Mouse (Mus musculus) liver, embryonic 14.5 days (tissue): ENCODE results near the gene Tmem104. TPM values are rescaled to one million over a fixed set of nuclear protein-coding genes. Genes with fewer than 3 reads are reported as not detected.
A peak's percentile ranks its signal among the peaks of the same experiment; 100 is the strongest.

Experiments used
- ATAC-seq: fragments of 200-750 bp; cut with Nextera tagmentation; 2 replicates; pipeline ENCODE4 v1.8.0; 2017; ENCODE audit warnings: moderate number of reproducible peaks, mild to moderate bottlenecking, moderate library complexity; ENCODE audit not compliant: insufficient read depth
- DNase-seq, 3 experiments: peaks; one replicate each; pipeline ENCODE4 v3.0.0-alpha.2; 2012 to 2013; ENCODE audit warnings: low read depth in 3 of 3, low spot score in 3 of 3
- H3K27ac ChIP-seq: fragments of 300-500 bp; sonication (generic); 2 replicates; pipeline ENCODE4 v1.5.1; 2014; ENCODE audit warnings: moderate library complexity, mild to moderate bottlenecking, control low read depth, inconsistent platforms
- H3K27me3 ChIP-seq: fragments of 300-500 bp; sonication (generic); 2 replicates; pipeline ENCODE4 v1.6.1; 2014; ENCODE audit warnings: mild to moderate bottlenecking, low read length, moderate library complexity; ENCODE audit not compliant: control insufficient read depth, insufficient read depth
- H3K36me3 ChIP-seq: fragments of 300-500 bp; sonication (generic); replicated peaks from 2 replicates; pipeline ENCODE4 v1.6.1; 2014; ENCODE audit warnings: low read depth; ENCODE audit not compliant: control insufficient read depth, insufficient read depth
- H3K4me1 ChIP-seq, 2 experiments: fragments of 200-500 bp in 1 of 2; fragments of 300-500 bp in 1 of 2; sonication (generic) in 1 of 2; replicated peaks; 2 replicates each; pipeline ENCODE4 v1.6.1; 2012 to 2014; ENCODE audit warnings: antibody characterized with exemption in 1 of 2, inconsistent platforms in 1 of 2, low read length in 1 of 2; ENCODE audit not compliant: control insufficient read depth in 2 of 2, insufficient read depth in 2 of 2
- H3K4me2 ChIP-seq: fragments of 300-500 bp; sonication (generic); 2 replicates; pipeline ENCODE4 v1.6.1; 2014; ENCODE audit warnings: low read depth, mild to moderate bottlenecking, control low read depth, moderate library complexity
- H3K4me3 ChIP-seq, 2 experiments: fragments of 200-500 bp in 1 of 2; fragments of 300-500 bp in 1 of 2; sonication (generic) in 1 of 2; 2 replicates each; pipeline ENCODE4 v1.5.1; 2012 to 2014; ENCODE audit warnings: low read depth in 2 of 2, low read length in 2 of 2, mild to moderate bottlenecking in 2 of 2, control low read depth in 1 of 2, inconsistent platforms in 1 of 2, moderate library complexity in 1 of 2; ENCODE audit not compliant: insufficient read depth in 1 of 2
- H3K9ac ChIP-seq: fragments of 300-500 bp; sonication (generic); replicated peaks from 2 replicates; pipeline ENCODE4 v1.6.1; 2014; ENCODE audit warnings: mild to moderate bottlenecking, control low read depth, moderate library complexity
- H3K9me3 ChIP-seq: fragments of 300-500 bp; sonication (generic); 2 replicates; pipeline ENCODE4 v1.6.1; 2016; ENCODE audit warnings: low read length, mixed read lengths; ENCODE audit not compliant: control insufficient read depth
- CTCF ChIP-seq: IDR thresholded peaks from 2 replicates; pipeline ENCODE4 v1.5.1; 2016; ENCODE audit warnings: antibody characterized with exemption, low read depth, control low read depth
- EP300 ChIP-seq: IDR thresholded peaks from 2 replicates; pipeline ENCODE4 v1.6.1; 2016; ENCODE audit warnings: antibody characterized with exemption, low read depth
- whole genome bisulfite sequencing: fragments of 180-500 bp; shearing (Covaris S2); extraction: QIAGEN DNeasy Blood & Tissue Kit; methylation state at CpG from one replicate; pipeline ENCODE4 v1.1.7; 2014; ENCODE audit not compliant: insufficient replicate concordance; 5-methylcytosine and 5-hydroxymethylcytosine counted together
- polyA plus RNA-seq, 2 experiments: library from polyadenylated mRNA; depleted of rRNA in 1 of 2; stranded (reverse) in 1 of 2; unstranded in 1 of 2; fragments of >200 nt; fragmentation: Nextera tagmentation in 1 of 2; extraction: Ambion mirVana in 1 of 2; gene quantifications; 2 replicates each; pipeline versions ENCODE4 v1.2.1 to v1.2.3; 2012 to 2014

Gene Tmem104
- polyA plus RNA-seq, 2 experiments = 1.7 to 4.0 TPM

DNA sequence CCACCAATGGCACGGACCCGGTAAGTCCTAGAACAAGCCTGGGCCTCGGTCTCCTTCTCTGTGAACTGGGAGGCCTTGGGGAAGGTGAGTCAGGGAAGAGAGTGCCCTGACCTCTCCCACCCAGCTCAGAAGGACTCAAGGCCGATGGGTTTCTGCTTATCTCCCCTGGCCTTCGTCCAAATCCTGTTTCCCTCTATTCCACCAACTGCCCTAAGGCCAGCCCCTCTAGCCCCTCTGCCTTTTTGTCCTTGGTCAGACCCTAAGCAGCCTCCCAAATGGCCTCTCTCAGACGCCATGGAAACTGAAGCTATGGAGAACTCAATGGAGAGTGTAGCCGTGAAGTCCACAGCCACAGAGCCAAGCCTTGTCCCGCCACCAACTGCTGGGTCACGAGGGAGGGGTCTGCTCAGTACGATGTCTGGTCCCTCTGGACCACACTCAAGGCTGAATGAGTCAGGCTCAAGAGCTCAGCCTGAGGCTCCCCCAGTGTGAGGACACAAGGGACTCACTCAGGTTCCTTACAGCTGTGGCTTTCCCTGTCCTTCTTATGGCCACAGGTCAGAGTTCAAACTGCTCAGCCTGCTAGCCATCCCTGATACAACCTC, 85.7 kb downstream of the Tmem104 start:
- H3K9me3 ChIP-seq = no peaks in the 10 kb centered on the region
- H3K27ac ChIP-seq = no peak overlapping the region
- TF ChIP-seq EP300 (no peak), CTCF (no peak)
- no peak overlapping the region for H3K9ac ChIP-seq
- DNase-seq (no peak), ATAC-seq (no peak)
- H3K4me1 ChIP-seq = peaks cover 4 to 19% of the 10 kb centered on the region in 2 experiments
- H3K4me2 ChIP-seq = no peak overlapping the region
- H3K36me3 ChIP-seq = no peaks in the 10 kb centered on the region
- no peaks in the 10 kb centered on the region for H3K27me3 ChIP-seq
- WGBS = 52% methylated on average over 10 of the region's 10 CpGs
- H3K4me3 ChIP-seq = no peak overlapping the region

DNA sequence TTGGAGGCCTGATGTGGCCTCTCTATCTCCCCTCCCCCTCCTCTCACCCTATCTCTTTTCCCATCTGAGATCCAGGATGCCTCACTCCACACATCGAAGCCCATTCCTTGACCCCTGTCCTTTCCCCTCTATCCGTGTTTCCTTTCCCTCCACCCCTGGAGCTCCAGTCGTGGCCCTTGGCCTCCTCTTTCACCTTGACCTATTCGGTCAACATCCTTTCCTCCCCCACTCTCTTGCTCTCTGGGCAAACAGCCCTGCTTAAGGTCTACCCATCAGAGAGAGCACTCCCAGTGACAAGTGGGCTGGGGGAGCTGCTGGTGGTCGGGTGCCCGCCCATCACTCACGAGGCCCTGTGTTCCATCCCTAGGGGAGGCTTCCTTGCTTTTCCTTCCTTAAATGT, 86.4 kb downstream of the Tmem104 start:
- TF ChIP-seq EP300 (no peak), CTCF (no peak)
- H3K27ac ChIP-seq = no peak overlapping the region
- H3K4me3 ChIP-seq = no peak overlapping the region
- no peak overlapping the region for H3K9ac ChIP-seq
- no peaks in the 10 kb centered on the region for H3K36me3 ChIP-seq
- H3K4me1 ChIP-seq = peaks cover 6 to 22% of the 10 kb centered on the region in 2 experiments
- WGBS = 45% methylated on average over 7 of the region's 7 CpGs
- no peaks in the 10 kb centered on the region for H3K27me3 ChIP-seq
- no peak for ATAC-seq
- no peak for DNase-seq
- no peaks in the 10 kb centered on the region for H3K9me3 ChIP-seq
- no peak overlapping the region for H3K4me2 ChIP-seq

DNA sequence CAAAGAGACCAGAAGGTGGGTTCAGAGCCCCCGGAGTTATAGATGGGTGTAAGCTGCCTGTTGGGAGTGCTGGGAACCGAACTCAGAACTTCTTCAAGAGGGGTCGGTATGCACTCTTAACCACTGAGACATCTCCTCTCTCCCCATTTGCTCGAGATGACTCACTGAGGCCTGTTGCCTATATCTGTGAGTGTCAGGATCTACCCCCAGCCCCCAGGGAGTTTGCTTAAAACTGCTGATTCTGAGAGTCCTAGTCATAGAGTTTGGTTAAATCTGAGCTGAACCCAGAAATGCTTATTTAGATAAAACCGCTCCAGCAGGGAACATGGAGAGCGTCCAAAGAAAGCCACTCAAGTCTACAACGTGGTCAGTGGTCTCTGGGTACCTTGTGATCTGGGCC, 86.9 kb downstream of the Tmem104 start:
- H3K27ac ChIP-seq = no peak overlapping the region
- ATAC-seq (no peak), DNase-seq (no peak)
- no peaks in the 10 kb centered on the region for H3K27me3 ChIP-seq
- H3K9me3 ChIP-seq = no peaks in the 10 kb centered on the region
- 66% methylated on average over 7 of the region's 7 CpGs for whole genome bisulfite sequencing
- peaks cover 6 to 23% of the 10 kb centered on the region in 2 experiments for H3K4me1 ChIP-seq
- TF ChIP-seq EP300 = no peak
- no peak for TF ChIP-seq CTCF
- H3K4me3 ChIP-seq = no peak overlapping the region
- H3K4me2 ChIP-seq = no peak overlapping the region
- no peaks in the 10 kb centered on the region for H3K36me3 ChIP-seq
- no peak overlapping the region for H3K9ac ChIP-seq

DNA sequence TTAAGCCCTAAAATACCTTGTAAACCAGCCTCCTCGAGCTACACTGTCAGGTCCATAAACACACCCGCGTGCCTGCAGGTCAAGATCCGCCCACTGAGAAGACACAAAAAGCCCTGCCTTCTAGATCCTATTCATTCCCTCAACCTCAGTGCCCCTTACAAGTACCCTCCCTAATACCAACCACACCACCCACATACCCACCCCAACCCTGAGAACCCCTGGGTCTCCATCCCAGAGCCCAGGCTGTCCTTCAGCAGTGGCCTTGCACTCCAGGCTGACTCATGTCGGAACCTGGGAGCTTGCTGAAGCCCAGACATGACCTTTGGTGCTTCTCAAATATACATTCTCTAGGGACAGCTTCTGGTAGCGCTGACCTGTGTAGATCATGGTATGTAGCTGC, 87.5 kb downstream of the Tmem104 start:
- 72% methylated on average over 6 of the region's 6 CpGs for WGBS
- ATAC-seq = no peak
- Histone ChIP-seq H3K27me3 (no peaks in the 10 kb centered on the region), H3K27ac (no peak overlapping the region), H3K9ac (no peak overlapping the region), H3K4me3 (no peak overlapping the region), H3K4me2 (no peak overlapping the region), H3K36me3 (no peaks in the 10 kb centered on the region), H3K9me3 (no peaks in the 10 kb centered on the region), H3K4me1 (peaks cover 8 to 27% of the 10 kb centered on the region in 2 experiments)
- DNase-seq = no peak
- TF ChIP-seq CTCF = no peak
- no peak for TF ChIP-seq EP300

DNA sequence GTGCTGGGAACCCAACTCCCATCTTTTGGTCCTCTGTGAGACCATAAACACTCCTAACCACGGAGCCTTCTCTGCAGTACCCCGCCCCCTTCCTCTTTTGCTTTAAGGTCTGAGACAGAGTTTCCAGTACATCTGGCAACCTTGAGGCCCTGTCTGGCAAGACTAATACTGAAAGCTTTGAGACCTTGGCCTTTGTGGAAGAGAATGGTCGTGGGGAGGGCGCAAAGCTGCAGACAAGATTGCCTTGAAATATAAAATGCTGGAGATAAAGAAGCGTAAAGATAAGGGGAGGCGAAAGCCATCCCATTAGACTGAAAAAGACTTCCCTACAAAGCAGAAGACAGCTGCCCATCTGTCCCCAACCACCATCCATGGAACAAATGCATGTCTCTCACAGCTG, 88.2 kb downstream of the Tmem104 start:
- no peaks in the 10 kb centered on the region for H3K36me3 ChIP-seq
- no peak overlapping the region for H3K9ac ChIP-seq
- H3K4me1 ChIP-seq = peaks cover 8 to 30% of the 10 kb centered on the region in 2 experiments
- peak overlapping the region; percentile 99 for H3K4me2 ChIP-seq
- H3K27me3 ChIP-seq = no peaks in the 10 kb centered on the region
- no peaks in the 10 kb centered on the region for H3K9me3 ChIP-seq
- H3K27ac ChIP-seq = no peak overlapping the region
- ATAC-seq (no peak), DNase-seq (no peak)
- H3K4me3 ChIP-seq = peak overlapping the region in 1 of 2 experiments; percentile 3; a peak in 1 of 4 replicates
- 31% methylated on average over 6 of the region's 6 CpGs for WGBS
- TF ChIP-seq CTCF (no peak), EP300 (no peak)
